Mouse (Mus musculus): ENCODE measurements around the gene Cd2bp2. TPM values are rescaled to one million over a fixed set of nuclear protein-coding genes. Genes with fewer than 3 reads are reported as not detected.

The Cd2bp2 gene
- total RNA-seq, 2 experiments from 2014 or later: 57.3 to 57.7 TPM

DNA sequence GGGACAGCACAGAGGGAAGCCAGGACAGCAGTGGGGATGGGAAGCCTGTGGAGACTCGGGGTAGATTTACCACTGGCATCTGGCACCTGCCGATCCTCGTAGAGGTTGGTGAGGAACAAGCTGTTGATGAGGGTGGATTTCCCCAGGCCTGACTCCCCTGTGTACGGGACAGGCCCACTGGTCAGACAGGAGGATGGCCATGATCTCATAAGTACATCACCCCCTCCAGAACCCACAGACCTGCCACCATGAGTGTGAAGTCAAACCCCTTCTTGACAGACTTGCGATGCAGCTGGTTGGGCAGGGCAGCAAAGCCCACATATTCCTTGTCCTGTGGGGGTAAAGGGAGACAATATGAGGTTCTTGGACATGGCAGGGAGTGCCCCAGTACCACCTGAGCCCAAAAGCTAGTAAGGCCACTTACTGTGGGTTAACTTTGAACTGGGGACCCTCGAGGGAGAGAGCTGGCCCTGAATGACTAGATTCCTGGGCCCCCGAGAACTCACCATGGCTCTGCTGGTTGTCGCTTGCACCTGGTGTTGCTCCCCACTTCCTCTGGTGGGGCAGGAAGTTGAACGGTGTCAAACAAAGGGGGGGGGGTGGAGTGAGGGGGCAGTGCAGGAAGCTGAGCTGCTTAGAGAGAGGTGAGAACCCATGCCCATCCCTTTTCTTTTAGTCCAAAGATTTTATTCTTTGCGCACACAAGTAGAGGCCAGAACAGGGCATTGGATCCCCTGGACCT lies 22.2 kb upstream of the Cd2bp2 start:
- DNase-seq: no peak

DNA sequence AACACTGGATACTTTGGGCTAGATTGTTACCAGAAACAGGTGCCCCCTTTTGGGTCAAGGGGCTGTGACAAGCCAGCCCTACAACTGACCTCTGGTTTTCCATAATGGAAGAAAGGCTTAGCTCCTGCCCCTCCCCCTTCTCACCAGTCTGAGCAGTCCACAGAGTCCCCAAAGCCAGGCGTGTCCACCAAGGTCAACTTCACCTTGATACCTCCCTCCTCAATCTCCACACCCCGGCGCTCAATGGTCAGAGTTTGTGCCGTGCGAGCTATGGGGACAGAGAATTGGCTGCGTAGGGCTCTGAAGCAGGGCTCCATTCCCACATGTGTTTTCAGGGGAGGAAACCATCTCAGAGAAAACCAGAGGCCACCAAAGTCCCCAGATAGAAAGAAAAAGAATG lies 21.6 kb upstream of the Cd2bp2 start:
- no peak for DNase-seq

- no peak for DNase-seq
Observed at GRCm38 (mm10) chr7:127216307-127216706, 20.5 kb upstream of the Cd2bp2 start.

DNA sequence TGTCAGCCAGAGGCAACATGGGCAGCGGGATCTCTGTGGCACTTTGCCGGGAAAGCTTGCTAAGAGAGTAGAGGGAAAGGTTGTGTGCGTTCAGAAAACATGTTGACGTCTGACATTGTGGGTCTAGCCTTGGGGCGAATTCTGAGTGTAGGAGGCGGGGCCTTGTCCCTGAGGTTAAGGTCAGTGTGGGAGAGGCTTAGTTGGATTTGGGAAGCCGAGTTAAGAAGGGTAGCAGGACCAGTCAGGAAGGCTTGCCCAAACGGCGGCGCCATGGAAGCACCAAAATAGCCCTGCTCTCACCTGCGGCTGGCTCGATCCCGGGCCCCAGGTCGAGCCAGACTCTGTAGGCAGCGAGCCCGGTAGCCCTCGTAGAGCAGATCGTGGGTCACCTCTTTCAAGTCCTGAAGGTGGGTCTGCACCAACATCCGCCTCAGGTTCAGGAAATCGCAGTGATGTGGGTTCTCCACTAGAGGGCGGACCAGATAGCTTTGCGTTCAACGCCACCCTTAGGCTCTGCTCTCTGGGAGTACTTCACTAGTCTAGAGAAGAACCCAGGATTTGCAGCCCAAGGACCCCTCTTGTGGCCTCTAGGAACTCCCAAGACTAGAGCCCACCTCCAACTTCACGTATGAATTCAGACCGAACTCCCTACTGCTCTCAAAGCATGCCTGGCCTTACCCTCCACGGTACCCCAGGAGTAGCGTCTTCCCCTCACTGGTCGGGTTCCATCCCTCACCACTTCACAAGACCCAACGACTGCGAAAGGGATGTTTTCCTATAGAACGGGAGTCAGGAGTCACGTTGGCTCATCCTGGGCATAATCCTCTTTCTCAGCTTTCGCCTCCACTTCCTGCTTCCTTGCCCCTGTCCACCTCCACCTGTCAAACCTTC lies 19.4 kb upstream of the Cd2bp2 start:
- DNase-seq: peak; percentile 74

- DNase-seq: no peak
Observed at GRCm38 (mm10) chr7:127214521-127214920, 18.7 kb upstream of the Cd2bp2 start.

DNA sequence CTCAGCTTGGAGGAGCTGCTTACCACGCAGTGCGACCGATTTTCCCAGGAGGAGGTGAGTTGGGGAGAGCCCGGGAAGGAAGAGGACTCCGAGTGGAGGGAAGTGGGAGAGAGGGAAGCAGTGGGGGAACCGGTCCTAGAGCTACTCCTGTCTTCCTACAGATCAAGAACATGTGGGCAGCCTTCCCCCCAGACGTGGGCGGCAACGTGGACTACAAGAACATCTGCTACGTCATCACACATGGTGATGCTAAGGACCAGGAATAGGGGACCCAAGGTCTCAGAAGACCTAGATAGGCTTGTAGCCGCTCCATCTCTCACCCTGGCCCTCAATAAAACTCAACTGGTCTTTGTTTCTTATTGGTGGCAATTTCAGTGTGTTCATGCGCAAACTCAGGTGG lies 18.1 kb upstream of the Cd2bp2 start:
- no peak for DNase-seq

DNA sequence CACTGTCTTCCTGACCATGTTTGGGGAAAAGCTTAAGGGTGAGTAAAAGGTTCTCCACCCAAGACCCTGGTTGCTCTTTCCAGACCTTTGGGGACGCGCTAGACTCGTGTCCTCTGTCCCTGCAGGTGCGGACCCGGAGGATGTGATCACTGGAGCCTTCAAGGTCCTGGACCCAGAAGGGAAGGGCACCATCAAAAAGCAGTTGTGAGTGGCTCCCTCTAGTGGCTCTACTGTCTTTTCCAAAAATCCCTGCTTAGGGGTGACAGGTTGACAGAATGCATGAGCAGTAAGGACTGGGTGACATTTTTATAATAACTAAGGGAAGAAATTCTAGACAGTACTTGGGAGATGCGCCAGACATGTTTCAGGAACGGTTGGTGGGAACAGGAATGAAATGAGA lies 17.6 kb upstream of the Cd2bp2 start:
- DNase-seq: peak; percentile 53

DNA sequence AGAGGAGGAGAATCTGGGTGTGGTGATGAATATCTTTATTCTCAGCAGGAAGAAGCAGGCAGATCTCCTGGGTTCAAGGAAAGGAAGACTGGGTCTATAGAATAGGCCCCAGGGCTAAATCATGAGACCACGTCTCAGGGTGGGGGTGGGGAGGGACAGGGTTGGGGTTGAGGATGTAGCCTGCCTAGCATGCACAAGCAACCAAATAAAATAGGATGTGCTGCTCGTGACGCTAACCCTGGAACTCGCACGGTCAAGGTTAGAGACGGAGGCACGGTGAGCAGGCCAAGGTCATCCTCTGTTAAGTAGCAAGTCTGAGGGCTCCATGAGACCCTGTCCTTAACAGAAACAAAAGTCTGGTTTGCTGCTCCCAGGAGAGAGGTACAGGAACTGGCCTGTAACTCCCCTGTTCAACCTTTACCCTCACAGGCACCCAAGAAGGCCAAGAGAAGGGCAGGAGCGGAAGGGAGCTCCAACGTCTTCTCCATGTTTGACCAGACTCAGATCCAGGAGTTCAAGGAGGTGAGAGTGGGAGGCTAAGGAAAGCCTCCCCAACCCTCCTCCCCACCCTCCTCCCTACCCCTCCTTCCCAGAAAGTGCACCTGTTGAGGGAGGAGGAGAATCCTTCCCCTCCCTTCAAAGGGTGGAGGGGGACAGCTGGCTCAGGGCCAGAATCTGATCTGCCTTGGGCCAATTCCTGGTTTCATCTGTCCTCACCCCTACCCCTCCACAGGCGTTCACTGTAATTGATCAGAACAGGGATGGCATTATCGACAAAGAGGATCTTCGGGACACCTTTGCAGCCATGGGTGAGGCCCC lies 16.8 kb upstream of the Cd2bp2 start:
- no peak for DNase-seq

- DNase-seq: no peak
Observed at GRCm38 (mm10) chr7:127211014-127211745, 15.3 kb upstream of the Cd2bp2 start.

GRCm38 (mm10) chr7:127210266-127210665 lies 14.4 kb upstream of the Cd2bp2 start:
- DNase-seq: no peak

GRCm38 (mm10) chr7:127209851-127210250 lies 14.0 kb upstream of the Cd2bp2 start:
- DNase-seq: no peak

GRCm38 (mm10) chr7:127208553-127209438 lies 12.9 kb upstream of the Cd2bp2 start, which contains the start of gene Mylpf:
TSS of gene Mylpf (plus strand) at chr7:127208890.
- DNase-seq: peak; percentile 96

- no peak for DNase-seq
Observed at GRCm38 (mm10) chr7:127208295-127208552, 12.4 kb upstream of the Cd2bp2 start, which contains the start of gene Tbc1d10b. TSS of gene Tbc1d10b (minus strand) at chr7:127208468.

DNA sequence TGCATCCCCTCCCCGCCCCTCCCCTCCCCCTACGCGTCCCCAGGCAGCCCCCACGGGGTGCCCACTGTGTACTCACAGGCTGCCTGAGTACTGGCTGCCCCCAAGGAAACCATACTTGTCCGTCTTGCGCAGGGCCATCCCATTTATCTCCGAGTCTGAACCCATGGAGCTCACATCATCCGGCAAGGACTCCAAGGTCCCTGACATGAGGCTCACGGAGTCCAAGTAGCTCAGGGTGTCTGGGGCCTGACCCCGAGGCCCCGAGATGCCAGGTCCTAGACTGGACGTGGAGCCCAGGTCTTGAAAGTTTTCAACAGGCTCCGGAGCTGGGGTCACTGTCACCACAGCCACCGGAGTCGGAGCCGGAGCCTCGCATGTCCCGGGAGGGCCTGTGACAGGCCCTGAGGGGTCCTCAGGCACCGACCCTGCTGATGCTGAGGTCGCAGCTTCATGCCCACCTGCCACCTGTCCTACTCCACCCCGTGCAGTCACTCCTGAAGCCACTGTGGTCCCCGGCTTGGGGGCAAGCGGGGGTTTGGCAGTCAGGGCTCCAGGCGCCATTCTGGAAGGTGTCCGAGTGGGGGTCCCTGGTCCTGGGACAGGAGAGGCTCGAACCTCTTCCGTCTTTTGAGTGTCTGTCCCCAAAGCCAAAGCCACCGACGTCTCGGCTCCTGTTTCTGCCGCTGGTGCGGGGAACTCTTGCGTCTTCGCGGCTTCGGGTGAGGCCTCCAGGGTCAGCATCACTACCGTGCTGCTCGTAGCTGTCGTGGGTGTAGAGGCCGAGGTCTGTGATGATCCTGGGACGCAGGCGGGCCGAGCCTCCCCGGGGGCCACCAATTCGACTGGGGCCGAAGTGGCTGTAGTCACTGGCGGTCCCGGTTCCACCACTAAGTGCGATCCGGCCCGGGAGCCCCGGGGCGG lies 11.8 kb upstream of the Cd2bp2 start:
- no peak for DNase-seq

- no peak for DNase-seq
Observed at GRCm38 (mm10) chr7:127206606-127207005, 10.8 kb upstream of the Cd2bp2 start.

DNA sequence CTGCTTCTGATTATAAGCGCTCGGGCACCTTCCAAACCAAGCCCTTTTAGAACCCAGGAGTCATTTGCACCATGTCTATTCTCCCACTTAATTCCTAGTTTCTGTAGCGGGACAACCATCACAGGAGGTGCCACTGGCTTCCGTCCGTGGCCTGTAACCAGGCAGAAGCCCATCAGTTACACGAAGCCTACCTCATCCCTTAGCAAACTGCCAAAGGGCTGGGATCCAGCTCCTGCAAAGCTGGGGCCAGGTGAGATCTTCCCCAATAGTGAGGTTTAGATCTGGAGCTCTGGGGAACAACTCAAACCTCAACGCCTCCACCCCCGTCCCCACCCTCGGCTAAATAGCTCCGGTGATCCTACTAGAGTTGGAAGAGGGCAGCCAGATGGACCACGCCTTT lies 634 bp upstream of the Cd2bp2 start:
- DNase-seq: no peak

DNA sequence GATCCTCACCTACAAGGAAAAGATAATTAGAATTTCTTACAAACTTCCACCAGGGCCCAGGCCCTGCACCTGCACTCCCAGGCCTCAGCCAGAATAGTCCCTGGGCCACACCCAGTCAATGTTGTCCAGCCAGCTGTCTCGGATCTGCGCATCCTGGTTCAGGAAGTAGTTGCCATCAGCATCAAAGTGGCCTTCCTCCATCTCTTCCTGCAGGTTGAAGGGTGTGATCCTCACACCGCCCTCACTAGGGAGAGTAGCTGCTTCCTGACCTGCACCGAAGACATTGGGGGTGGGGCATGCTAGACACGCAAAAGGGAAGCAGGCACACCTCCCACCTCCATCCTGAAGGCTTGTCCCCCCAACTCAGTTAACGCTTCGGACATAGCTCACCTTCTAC lies 1.2 kb downstream of the Cd2bp2 start:
- no peak for DNase-seq

- no peak for DNase-seq
Observed at GRCm38 (mm10) chr7:127194011-127194632, 1.7 kb downstream of the Cd2bp2 start.

DNA sequence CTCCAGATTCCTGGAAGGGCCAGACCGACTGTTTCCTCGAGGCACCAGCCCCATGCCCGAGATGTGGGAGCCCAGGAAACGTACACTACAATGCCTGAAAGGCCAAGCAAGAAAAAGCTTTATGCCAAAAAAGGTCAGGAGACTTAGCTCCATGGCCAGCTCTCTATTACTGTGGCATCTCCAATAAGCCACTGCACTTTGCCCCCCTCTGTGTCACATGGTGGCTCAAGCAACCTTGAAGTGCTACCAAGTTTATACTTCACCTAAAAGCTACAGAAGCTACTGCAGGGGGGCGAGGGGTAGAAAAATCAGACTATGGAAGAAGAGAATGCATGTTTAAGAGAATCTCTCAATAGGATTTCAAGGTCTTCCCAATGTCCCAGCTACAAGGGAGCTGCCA lies 2.9 kb downstream of the Cd2bp2 start:
- no peak for DNase-seq

- DNase-seq: no peak
Observed at GRCm38 (mm10) chr7:127190672-127191071, 5.2 kb downstream of the Cd2bp2 start.

All from heart, postnatal 4 days (tissue).